Mouse (Mus musculus) forebrain, embryonic 12.5 days (tissue): ENCODE data around the gene Rab34. TPM values are rescaled to one million over a fixed set of nuclear protein-coding genes. Genes with fewer than 3 reads are reported as not detected.

Source experiments
- ATAC-seq: fragments of 200-750 bp; cut with Nextera tagmentation; 2 replicates; pipeline ENCODE4 v1.8.0; 2017; ENCODE audit warnings: moderate TSS enrichment; ENCODE audit not compliant: low FRiP score
- H3K27ac ChIP-seq: fragments of 300-500 bp; sonication (generic); 2 replicates; pipeline ENCODE4 v1.5.1; 2016; ENCODE audit warnings: mild to moderate bottlenecking
- H3K27me3 ChIP-seq: fragments of 300-500 bp; sonication (generic); 2 replicates; pipeline ENCODE4 v1.6.1; 2016; ENCODE audit warnings: mild to moderate bottlenecking
- H3K36me3 ChIP-seq: fragments of 300-500 bp; sonication (generic); replicated peaks from 2 replicates; pipeline ENCODE4 v1.6.1; 2016; ENCODE audit warnings: mild to moderate bottlenecking
- H3K4me1 ChIP-seq: fragments of 300-500 bp; sonication (generic); 2 replicates; pipeline ENCODE4 v1.6.1; 2016
- H3K4me2 ChIP-seq: fragments of 300-500 bp; sonication (generic); 2 replicates; pipeline ENCODE4 v1.6.1; 2016; ENCODE audit warnings: mild to moderate bottlenecking, moderate library complexity
- H3K4me3 ChIP-seq: fragments of 300-500 bp; sonication (generic); replicated peaks from 2 replicates; pipeline ENCODE4 v1.5.1; 2016; ENCODE audit warnings: mild to moderate bottlenecking
- H3K9ac ChIP-seq: fragments of 300-500 bp; sonication (generic); 2 replicates; pipeline ENCODE4 v1.6.1; 2016; ENCODE audit warnings: mild to moderate bottlenecking
- H3K9me3 ChIP-seq: fragments of 300-500 bp; sonication (generic); 2 replicates; pipeline ENCODE4 v1.6.1; 2016
- WGBS: fragments of 180-500 bp; shearing (Covaris S2); methylation state at CpG from one replicate; pipeline ENCODE4 v1.1.7; 2016; 5-methylcytosine and 5-hydroxymethylcytosine counted together
- polyA plus RNA-seq: library from polyadenylated mRNA; unstranded; fragments of >200 nt; fragmentation: Nextera tagmentation; extraction: Ambion mirVana; gene quantifications from 2 replicates; pipeline ENCODE4 v1.2.1, GENCODE M21; 2016

The Rab34 gene
- polyA plus RNA-seq, 1 experiment from 2014 or later: 49.8 TPM

GRCm38 (mm10) chr11:78176905-78177331, 11.3 kb upstream of the Rab34 start:
- under 1% methylated on average over 23 of the region's 23 CpGs for WGBS
- ATAC-seq: no peak
- peaks cover 27% of the 10 kb centered on the region for H3K36me3 ChIP-seq
- H3K4me1 ChIP-seq: peaks cover 55% of the 10 kb centered on the region
- H3K9me3 ChIP-seq: no peaks in the 10 kb centered on the region
- H3K4me3 ChIP-seq: peak overlapping the region; percentile 64
- H3K27me3 ChIP-seq: no peaks in the 10 kb centered on the region
- H3K9ac ChIP-seq: peak overlapping the region; percentile 54
- peak overlapping the region; percentile 80 for H3K4me2 ChIP-seq
- H3K27ac ChIP-seq: peak overlapping the region; percentile 84; the same call in 1 of the 2 replicates

- Histone ChIP-seq H3K4me3 (peak overlapping the region; percentile 64), H3K36me3 (peaks cover 30% of the 10 kb centered on the region), H3K27me3 (no peaks in the 10 kb centered on the region), H3K4me2 (peak overlapping the region; percentile 80), H3K27ac (0 out of 2 replicates have a peak overlapping the region, but pooled peaks have one; percentile 91), H3K9me3 (no peaks in the 10 kb centered on the region), H3K9ac (peak overlapping the region; percentile 54; the same call in 1 of the 2 replicates), H3K4me1 (peaks cover 60% of the 10 kb centered on the region)
- ATAC-seq: no peak
- 3% methylated on average over 10 of the region's 10 CpGs for WGBS
Measured at GRCm38 (mm10) chr11:78177437-78177836, 10.8 kb upstream of the Rab34 start.

GRCm38 (mm10) chr11:78177903-78178858, 10.0 kb upstream of the Rab34 start:
- Histone ChIP-seq H3K9me3 (no peaks in the 10 kb centered on the region), H3K4me1 (peaks cover 62% of the 10 kb centered on the region), H3K4me2 (peak overlapping the region; percentile 80), H3K9ac (peak overlapping the region; percentile 73), H3K27ac (peak overlapping the region; percentile 91), H3K36me3 (peaks cover 30% of the 10 kb centered on the region), H3K27me3 (no peaks in the 10 kb centered on the region), H3K4me3 (peak overlapping the region; percentile 64)
- WGBS: under 1% methylated on average over 69 of the region's 84 CpGs
- ATAC-seq: peak; percentile 87

GRCm38 (mm10) chr11:78178859-78179437, 9.3 kb upstream of the Rab34 start:
- Histone ChIP-seq H3K36me3 (peaks cover 30% of the 10 kb centered on the region), H3K9me3 (no peaks in the 10 kb centered on the region), H3K27me3 (no peaks in the 10 kb centered on the region), H3K9ac (peak overlapping the region; percentile 73), H3K27ac (peak overlapping the region; percentile 91), H3K4me2 (peak overlapping the region; percentile 80), H3K4me1 (peaks cover 64% of the 10 kb centered on the region), H3K4me3 (peak overlapping the region; percentile 64)
- ATAC-seq: peak; percentile 2; the same call in 1 of the 2 replicates
- under 1% methylated on average over 29 of the region's 29 CpGs for WGBS

GRCm38 (mm10) chr11:78179438-78179999, 8.7 kb upstream of the Rab34 start:
- H3K27ac ChIP-seq: peak overlapping the region; percentile 91
- no peak for ATAC-seq
- peaks cover 68% of the 10 kb centered on the region for H3K4me1 ChIP-seq
- peak overlapping the region; percentile 73; the same call in 1 of the 2 replicates for H3K9ac ChIP-seq
- no peaks in the 10 kb centered on the region for H3K9me3 ChIP-seq
- peak overlapping the region; percentile 64 for H3K4me3 ChIP-seq
- WGBS: 39% methylated on average over 8 of the region's 8 CpGs
- peak overlapping the region; percentile 80 for H3K4me2 ChIP-seq
- H3K36me3 ChIP-seq: peaks cover 30% of the 10 kb centered on the region
- H3K27me3 ChIP-seq: no peaks in the 10 kb centered on the region

- no peak overlapping the region for H3K9ac ChIP-seq
- 83% methylated on average over 6 of the region's 6 CpGs for WGBS
- no peak overlapping the region for H3K27ac ChIP-seq
- H3K4me1 ChIP-seq: peaks cover 68% of the 10 kb centered on the region
- H3K36me3 ChIP-seq: peaks cover 30% of the 10 kb centered on the region
- peak overlapping the region; percentile 80; the same call in 1 of the 2 replicates for H3K4me2 ChIP-seq
- no peak for ATAC-seq
- no peaks in the 10 kb centered on the region for H3K27me3 ChIP-seq
- H3K9me3 ChIP-seq: no peaks in the 10 kb centered on the region
- no peak overlapping the region for H3K4me3 ChIP-seq
Measured at GRCm38 (mm10) chr11:78180081-78180761, 8.0 kb upstream of the Rab34 start.

- Histone ChIP-seq H3K27ac (no peak overlapping the region), H3K27me3 (no peaks in the 10 kb centered on the region), H3K9me3 (no peaks in the 10 kb centered on the region), H3K4me1 (peaks cover 61% of the 10 kb centered on the region), H3K4me3 (peak overlapping the region; percentile 75), H3K9ac (peak overlapping the region; percentile 83), H3K36me3 (peaks cover 30% of the 10 kb centered on the region), H3K4me2 (peak overlapping the region; percentile 75)
- 53% methylated on average over 2 of the region's 2 CpGs for WGBS
- no peak for ATAC-seq
Measured at GRCm38 (mm10) chr11:78181830-78182357, 6.3 kb upstream of the Rab34 start.

GRCm38 (mm10) chr11:78182450-78182849, 5.8 kb upstream of the Rab34 start:
- H3K36me3 ChIP-seq: peaks cover 30% of the 10 kb centered on the region
- no peak for ATAC-seq
- H3K4me1 ChIP-seq: peaks cover 55% of the 10 kb centered on the region
- peak overlapping the region; percentile 75 for H3K4me3 ChIP-seq
- peak overlapping the region; percentile 95; the same call in 1 of the 2 replicates for H3K27ac ChIP-seq
- no peaks in the 10 kb centered on the region for H3K27me3 ChIP-seq
- H3K4me2 ChIP-seq: peak overlapping the region; percentile 75
- 13% methylated on average over 7 of the region's 7 CpGs for WGBS
- peak overlapping the region; percentile 83 for H3K9ac ChIP-seq
- H3K9me3 ChIP-seq: no peaks in the 10 kb centered on the region

GRCm38 (mm10) chr11:78182961-78183844, 5.0 kb upstream of the Rab34 start, which contains the start of gene Rpl23a:
Gene Rpl23a (minus strand): TSS chr11:78183584.
- Histone ChIP-seq H3K27ac (peak within 1 kb of the TSS; percentile 95), H3K4me3 (peak within 1 kb of the TSS; percentile 75), H3K27me3 (no peaks in the 10 kb centered on the region), H3K9ac (peak within 1 kb of the TSS; percentile 83), H3K4me2 (peak within 1 kb of the TSS; percentile 75), H3K4me1 (peaks cover 54% of the 10 kb centered on the region), H3K36me3 (peaks cover 30% of the 10 kb centered on the region), H3K9me3 (no peaks in the 10 kb centered on the region)
- WGBS: under 1% methylated on average over 38 of the region's 38 CpGs
- ATAC-seq: peak; percentile 91

- Histone ChIP-seq H3K36me3 (peaks cover 30% of the 10 kb centered on the region), H3K9ac (peak overlapping the region; percentile 29), H3K27ac (no peak overlapping the region; the same call in 1 of the 2 replicates), H3K4me2 (peak overlapping the region; percentile 48), H3K4me1 (peaks cover 47% of the 10 kb centered on the region), H3K4me3 (peak overlapping the region; percentile 75), H3K9me3 (no peaks in the 10 kb centered on the region), H3K27me3 (no peaks in the 10 kb centered on the region)
- ATAC-seq: peak; percentile 34
- 51% methylated on average over 10 of the region's 10 CpGs for WGBS
Measured at GRCm38 (mm10) chr11:78183884-78184514, 4.2 kb upstream of the Rab34 start.
